Mouse (Mus musculus) liver, postnatal 0 days (tissue): ENCODE measurements at regions not wholly inside any gene's neighbourhood (a gene's known extent, or its start where the extent isn't known, plus 50 kb on each side); places are given as distances from the start of the nearest gene placed in this dataset.

Experiments
- CTCF ChIP-seq: sonication (generic); IDR thresholded peaks from 2 replicates; pipeline ENCODE4 v1.5.1; 2016; ENCODE audit warnings: antibody characterized with exemption, low read depth
- EP300 ChIP-seq: IDR thresholded peaks from 2 replicates; pipeline ENCODE4 v1.6.1; 2016; ENCODE audit warnings: antibody characterized with exemption, low read depth, mild to moderate bottlenecking

DNA sequence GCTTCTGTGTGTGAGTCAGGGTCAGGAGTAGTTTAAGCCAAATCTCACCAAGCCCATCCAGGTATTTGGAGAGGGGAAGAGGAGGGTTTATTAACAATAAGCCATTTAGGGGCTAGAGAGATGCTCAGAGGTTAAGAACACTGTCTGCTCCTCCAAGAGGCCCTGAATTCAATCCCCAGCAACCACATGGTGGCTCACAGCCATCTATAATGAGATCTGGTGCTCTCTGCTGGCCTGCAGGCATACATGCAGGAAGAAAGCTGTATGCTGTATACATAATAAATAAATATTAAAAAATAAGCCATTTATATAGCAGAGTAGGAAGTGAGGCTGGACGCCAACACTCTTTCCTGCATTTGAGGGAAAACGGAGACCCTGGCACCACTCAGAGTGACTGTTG, 330.4 kb upstream of the Arglu1 start:
- TF ChIP-seq CTCF: no peak
- no peak for TF ChIP-seq EP300
